Mouse (Mus musculus): ENCODE results near the gene Olfr749.
"Not testable (repeated sequence)": the region's sequence is repeated elsewhere in the genome, so short reads cannot be mapped to it uniquely, and the experiment has no call there.

Gene Olfr749

GRCm38 (mm10) chr14:50744994-50745393 is at the start of gene Olfr749:
Olfr749 (minus strand) TSS chr14:50745094.
- in situ Hi-C loops (cut with MboI, MseI), result no loop called here

GRCm38 (mm10) chr14:50788157-50788556 is 43.3 kb upstream of the Olfr749 start:
- in situ Hi-C loops (cut with MboI, MseI), result no loop called here

- in situ Hi-C loops (cut with MboI, MseI), result no loop called here
Observed at GRCm38 (mm10) chr14:50785251-50785637, 40.4 kb upstream of the Olfr749 start, which contains the start of gene Ttc5. Ttc5 (minus strand) TSS chr14:50785519.

DNA sequence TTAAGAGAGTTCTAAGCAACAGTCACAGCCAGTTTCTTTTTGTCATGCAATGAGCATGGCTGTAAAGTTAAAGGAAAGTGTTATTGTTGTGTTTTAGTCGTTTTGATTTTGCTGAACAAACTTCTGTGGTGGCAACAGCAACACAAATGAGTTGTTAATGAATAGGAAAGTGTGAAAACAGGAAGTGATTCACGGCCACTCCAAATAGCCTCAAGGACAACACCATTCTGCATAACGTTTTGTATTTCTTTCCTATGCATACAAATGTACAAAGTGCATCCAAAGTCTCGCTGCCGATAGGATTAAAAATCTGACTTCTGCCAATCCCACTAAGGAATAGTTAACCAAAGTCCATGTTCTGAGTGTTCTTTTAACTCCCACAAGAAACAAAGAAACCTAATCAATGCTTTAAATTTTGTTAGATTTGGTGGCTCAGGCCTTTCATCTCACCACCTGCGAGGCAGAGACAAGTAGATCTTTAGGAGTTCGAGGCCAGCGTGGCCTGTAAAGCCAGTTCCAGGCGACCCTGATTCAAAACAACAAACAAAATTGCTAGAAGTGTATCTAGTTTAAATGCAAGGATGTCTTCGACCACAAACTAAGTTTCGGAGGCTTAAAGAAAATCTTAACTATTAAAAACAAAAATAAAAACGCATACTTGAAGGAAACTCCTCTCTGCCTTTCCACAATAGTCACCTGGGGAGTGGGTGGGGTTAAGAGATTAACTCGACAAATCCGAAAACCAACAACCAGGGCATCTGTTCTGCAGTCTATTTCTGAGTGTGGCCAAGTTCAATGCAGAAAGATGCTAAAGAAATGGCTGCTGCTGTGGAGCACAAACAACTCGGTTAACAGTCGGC is 39.7 kb upstream of the Olfr749 start:
- in situ Hi-C loops (cut with MboI, MseI), result no loop called here

GRCm38 (mm10) chr14:50782166-50782565 is 37.3 kb upstream of the Olfr749 start:
- in situ Hi-C loops (cut with MboI, MseI), result no loop called here

- in situ Hi-C loops (cut with MboI, MseI), result loop anchor here (25.0 kb wide), 2 partner anchors 709 to 909 kb away; no protein-coding TSS in a partner anchor
Observed at GRCm38 (mm10) chr14:50771342-50771741, 26.4 kb upstream of the Olfr749 start.

DNA sequence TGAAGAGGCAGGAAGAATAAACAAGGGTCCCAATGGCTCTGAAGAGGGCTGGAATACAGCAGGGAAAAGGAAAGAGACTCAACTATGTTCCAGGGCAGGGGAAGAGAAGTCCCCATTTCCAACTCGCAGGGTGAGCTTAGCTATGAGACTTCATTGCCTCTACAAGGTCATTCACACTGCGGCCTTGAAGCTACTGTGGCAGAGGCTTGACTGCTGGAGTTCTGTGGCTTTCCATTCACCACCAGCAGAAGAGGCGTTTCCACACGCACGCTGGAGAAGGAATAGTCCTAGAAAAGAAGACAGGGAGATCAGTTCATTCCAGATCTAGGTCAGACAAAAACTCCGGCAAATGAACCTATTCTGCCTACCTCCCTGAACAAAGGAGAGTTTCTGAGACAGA is 20.8 kb upstream of the Olfr749 start:
- in situ Hi-C loops (cut with MboI, MseI), result loop anchor here (25.0 kb wide), 2 partner anchors 703 to 903 kb away; no protein-coding TSS in a partner anchor

DNA sequence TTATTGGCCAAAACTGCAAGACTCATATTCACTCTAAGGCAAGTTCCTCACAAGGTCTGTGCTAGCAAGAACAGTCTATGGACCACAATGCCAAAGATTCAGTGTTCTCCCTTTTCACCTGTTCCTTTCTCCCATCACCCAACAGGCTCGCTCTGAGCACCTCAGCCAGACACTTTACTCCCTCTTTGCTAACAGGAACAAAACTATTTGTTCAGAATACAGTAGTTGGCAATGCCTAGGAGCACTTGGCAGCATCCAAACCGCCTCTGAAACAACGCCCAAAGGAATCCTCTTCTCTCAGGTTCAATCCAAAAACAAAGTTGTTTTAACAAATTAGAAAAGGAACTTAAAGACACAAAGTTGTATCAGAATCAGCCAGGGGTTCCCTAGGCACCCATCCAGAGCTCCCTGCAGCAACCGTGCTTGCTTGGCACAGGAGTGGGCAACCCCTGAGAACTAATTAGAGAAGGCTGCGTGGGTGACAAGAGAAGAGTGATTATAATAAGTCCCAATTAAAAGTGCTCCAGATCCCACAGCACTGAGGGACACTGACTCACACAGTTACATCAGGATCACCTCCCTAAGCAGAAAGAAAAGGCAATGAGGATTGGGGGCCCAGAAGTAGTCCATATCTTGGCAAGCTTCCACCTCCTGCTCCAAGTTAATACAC is 13.7 kb upstream of the Olfr749 start:
- in situ Hi-C loops (cut with MboI, MseI), result loop anchor here (25.0 kb wide), 2 partner anchors 696 to 896 kb away; no protein-coding TSS in a partner anchor

GRCm38 (mm10) chr14:50741584-50741983 is 3.3 kb downstream of the Olfr749 start:
- in situ Hi-C loops (cut with MboI, MseI), result no loop called here

- in situ Hi-C loops (cut with MboI, MseI), result no loop called here
Observed at GRCm38 (mm10) chr14:50740334-50740733, 4.6 kb downstream of the Olfr749 start.

GRCm38 (mm10) chr14:50722371-50722770 is 22.5 kb downstream of the Olfr749 start:
- in situ Hi-C loops (cut with MboI, MseI), result not testable (repeated sequence)

DNA sequence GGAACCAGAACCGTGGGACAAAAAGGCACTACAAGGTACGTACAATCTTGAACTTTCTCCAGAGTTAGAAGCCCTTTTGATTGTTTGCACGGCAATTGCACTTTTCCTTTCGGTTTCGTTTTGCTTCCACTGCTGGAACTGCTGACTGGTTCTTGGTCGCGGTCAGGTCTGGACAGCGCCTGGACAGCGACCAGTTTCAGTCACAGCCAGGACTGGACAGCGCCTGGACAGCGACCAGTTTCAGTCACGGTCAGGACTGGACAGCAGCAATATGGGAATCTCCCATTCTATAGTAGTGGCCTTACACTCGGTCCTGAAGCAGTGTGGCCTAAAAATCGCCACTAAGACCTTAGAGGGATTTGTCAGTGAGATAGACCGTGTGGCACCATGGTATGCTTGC is 25.0 kb downstream of the Olfr749 start:
- in situ Hi-C loops (cut with MboI, MseI), result not testable (repeated sequence)

- in situ Hi-C loops (cut with MboI, MseI), result no loop called here
Observed at GRCm38 (mm10) chr14:50707073-50707472, 37.8 kb downstream of the Olfr749 start, which contains the start of gene Olfr748. Olfr748 (plus strand) TSS chr14:50707373.

GRCm38 (mm10) chr14:50693106-50693505 is 51.8 kb downstream of the Olfr749 start, which contains the start of gene Olfr747:
Olfr747 (minus strand) TSS chr14:50693206.
- in situ Hi-C loops (cut with MboI, MseI), result no loop called here

Data from regulatory T cell (primary cell).